Mouse (Mus musculus) hindbrain, embryonic 15.5 days (tissue): ENCODE measurements around the gene Degs2. TPM values are rescaled to one million over a fixed set of nuclear protein-coding genes. Genes with fewer than 3 reads are reported as not detected.

ENCODE experiments used
- ATAC-seq: fragments of 200-750 bp; cut with Nextera tagmentation; 2 replicates; pipeline ENCODE4 v1.8.0; 2017; ENCODE audit warnings: low read depth, moderate number of reproducible peaks, moderate TSS enrichment; ENCODE audit not compliant: low FRiP score
- H3K27ac ChIP-seq: fragments of 300-500 bp; sonication (generic); replicated peaks from 2 replicates; pipeline ENCODE4 v1.5.1; 2015; ENCODE audit warnings: mild to moderate bottlenecking, inconsistent platforms
- H3K27me3 ChIP-seq: fragments of 300-500 bp; sonication (generic); 2 replicates; pipeline ENCODE4 v1.6.1; 2015; ENCODE audit warnings: control low read depth, inconsistent platforms
- H3K36me3 ChIP-seq: fragments of 300-500 bp; sonication (generic); 2 replicates; pipeline ENCODE4 v1.6.1; 2015; ENCODE audit warnings: control low read depth, inconsistent platforms
- H3K4me1 ChIP-seq: fragments of 300-500 bp; sonication (generic); replicated peaks from 2 replicates; pipeline ENCODE4 v1.6.1; 2015; ENCODE audit warnings: control low read depth, inconsistent platforms
- H3K4me2 ChIP-seq: fragments of 300-500 bp; sonication (generic); 2 replicates; pipeline ENCODE4 v1.6.1; 2015; ENCODE audit warnings: moderate library complexity, mild to moderate bottlenecking, inconsistent platforms
- H3K4me3 ChIP-seq: fragments of 300-500 bp; sonication (generic); 2 replicates; pipeline ENCODE4 v1.5.1; 2015; ENCODE audit warnings: mild to moderate bottlenecking, inconsistent platforms
- H3K9ac ChIP-seq: fragments of 300-500 bp; sonication (generic); 2 replicates; pipeline ENCODE4 v1.6.1; 2015; ENCODE audit warnings: inconsistent platforms
- H3K9me3 ChIP-seq: fragments of 300-500 bp; sonication (generic); 2 replicates; pipeline ENCODE4 v1.6.1; 2016; ENCODE audit warnings: control low read depth, inconsistent platforms
- WGBS: fragments of 180-500 bp; shearing (Covaris S2); methylation state at CpG from one replicate; pipeline ENCODE4 v1.1.7; 2015; 5-methylcytosine and 5-hydroxymethylcytosine counted together
- polyA plus RNA-seq: library from polyadenylated mRNA; unstranded; fragments of >200 nt; fragmentation: Nextera tagmentation; extraction: Ambion mirVana; gene quantifications from 2 replicates; pipeline ENCODE4 v1.2.1, GENCODE M21; 2015

The Degs2 gene
- polyA plus RNA-seq, 1 experiment from 2014 or later = 2.4 TPM

GRCm38 (mm10) chr12:108698697-108699471 is 3.2 kb downstream of the Degs2 start:
- Histone ChIP-seq H3K9ac (no peak overlapping the region), H3K4me2 (no peak overlapping the region), H3K4me1 (peaks cover 10% of the 10 kb centered on the region), H3K36me3 (no peaks in the 10 kb centered on the region), H3K27ac (no peak overlapping the region), H3K9me3 (no peaks in the 10 kb centered on the region), H3K4me3 (no peak overlapping the region), H3K27me3 (peaks cover 29% of the 10 kb centered on the region)
- no peak for ATAC-seq
- 82% methylated on average over 11 of the region's 11 CpGs for WGBS

GRCm38 (mm10) chr12:108694223-108694622 is 7.9 kb downstream of the Degs2 start:
- no peak overlapping the region for H3K4me2 ChIP-seq
- no peak for ATAC-seq
- no peak overlapping the region for H3K27ac ChIP-seq
- H3K9ac ChIP-seq = no peak overlapping the region
- no peaks in the 10 kb centered on the region for H3K9me3 ChIP-seq
- H3K4me3 ChIP-seq = no peak overlapping the region
- no peaks in the 10 kb centered on the region for H3K27me3 ChIP-seq
- H3K36me3 ChIP-seq = no peaks in the 10 kb centered on the region
- H3K4me1 ChIP-seq = no peaks in the 10 kb centered on the region
- WGBS = 93% methylated on average over 1 of the region's 1 CpGs

GRCm38 (mm10) chr12:108693592-108693991 is 8.5 kb downstream of the Degs2 start:
- no peak overlapping the region for H3K27ac ChIP-seq
- 78% methylated on average over 2 of the region's 2 CpGs for WGBS
- H3K4me3 ChIP-seq = no peak overlapping the region
- no peaks in the 10 kb centered on the region for H3K9me3 ChIP-seq
- no peaks in the 10 kb centered on the region for H3K36me3 ChIP-seq
- no peaks in the 10 kb centered on the region for H3K4me1 ChIP-seq
- no peak overlapping the region for H3K4me2 ChIP-seq
- no peaks in the 10 kb centered on the region for H3K27me3 ChIP-seq
- H3K9ac ChIP-seq = no peak overlapping the region
- ATAC-seq = peak; percentile 15; the same call in 1 of the 2 replicates

GRCm38 (mm10) chr12:108690529-108690928 is 11.6 kb downstream of the Degs2 start:
- 81% methylated on average over 9 of the region's 9 CpGs for WGBS
- Histone ChIP-seq H3K27me3 (no peaks in the 10 kb centered on the region), H3K9ac (no peak overlapping the region), H3K4me1 (no peaks in the 10 kb centered on the region), H3K36me3 (peaks cover 13% of the 10 kb centered on the region), H3K27ac (no peak overlapping the region), H3K4me2 (no peak overlapping the region), H3K4me3 (no peak overlapping the region), H3K9me3 (no peaks in the 10 kb centered on the region)
- ATAC-seq = no peak

- H3K9me3 ChIP-seq = no peaks in the 10 kb centered on the region
- no peak overlapping the region for H3K4me2 ChIP-seq
- H3K27me3 ChIP-seq = no peaks in the 10 kb centered on the region
- no peak overlapping the region for H3K4me3 ChIP-seq
- peaks cover 16% of the 10 kb centered on the region for H3K36me3 ChIP-seq
- WGBS = 93% methylated on average over 9 of the region's 9 CpGs
- ATAC-seq = no peak
- H3K9ac ChIP-seq = no peak overlapping the region
- no peak overlapping the region for H3K27ac ChIP-seq
- H3K4me1 ChIP-seq = no peaks in the 10 kb centered on the region
These were observed 12.9 kb downstream of the Degs2 start for GRCm38 (mm10) chr12:108689167-108689566.

- Histone ChIP-seq H3K27me3 (no peaks in the 10 kb centered on the region), H3K36me3 (peaks cover 31% of the 10 kb centered on the region), H3K9me3 (no peaks in the 10 kb centered on the region), H3K4me3 (no peak overlapping the region), H3K9ac (no peak overlapping the region), H3K4me1 (no peaks in the 10 kb centered on the region), H3K4me2 (no peak overlapping the region), H3K27ac (no peak overlapping the region)
- WGBS = 68% methylated on average over 6 of the region's 6 CpGs
- ATAC-seq = no peak
These were observed 15.2 kb downstream of the Degs2 start for GRCm38 (mm10) chr12:108686926-108687325.

- Histone ChIP-seq H3K27ac (no peak overlapping the region), H3K4me2 (no peak overlapping the region), H3K9me3 (no peaks in the 10 kb centered on the region), H3K4me3 (no peak overlapping the region), H3K9ac (no peak overlapping the region), H3K27me3 (no peaks in the 10 kb centered on the region), H3K36me3 (peaks cover 33% of the 10 kb centered on the region), H3K4me1 (no peaks in the 10 kb centered on the region)
- ATAC-seq = no peak
- 78% methylated on average over 6 of the region's 6 CpGs for WGBS
These were observed 15.7 kb downstream of the Degs2 start for GRCm38 (mm10) chr12:108686463-108686862.

- Histone ChIP-seq H3K9me3 (no peaks in the 10 kb centered on the region), H3K9ac (no peak overlapping the region), H3K36me3 (peaks cover 52% of the 10 kb centered on the region), H3K27ac (no peak overlapping the region), H3K4me3 (no peak overlapping the region), H3K27me3 (no peaks in the 10 kb centered on the region), H3K4me1 (no peaks in the 10 kb centered on the region), H3K4me2 (no peak overlapping the region)
- 91% methylated on average over 13 of the region's 13 CpGs for WGBS
- ATAC-seq = no peak
These were observed 19.7 kb downstream of the Degs2 start for GRCm38 (mm10) chr12:108682240-108683023.

- Histone ChIP-seq H3K27me3 (no peaks in the 10 kb centered on the region), H3K4me2 (no peak overlapping the region), H3K4me1 (no peaks in the 10 kb centered on the region), H3K9ac (no peak overlapping the region), H3K4me3 (no peak overlapping the region), H3K36me3 (peaks cover 61% of the 10 kb centered on the region), H3K9me3 (no peaks in the 10 kb centered on the region), H3K27ac (no peak overlapping the region)
- no peak for ATAC-seq
- WGBS = 91% methylated on average over 8 of the region's 8 CpGs
These were observed 21.3 kb downstream of the Degs2 start for GRCm38 (mm10) chr12:108680861-108681260.

- no peaks in the 10 kb centered on the region for H3K27me3 ChIP-seq
- H3K27ac ChIP-seq = no peak overlapping the region
- H3K9me3 ChIP-seq = no peaks in the 10 kb centered on the region
- WGBS = 86% methylated on average over 4 of the region's 4 CpGs
- H3K4me2 ChIP-seq = no peak overlapping the region
- no peak for ATAC-seq
- no peak overlapping the region for H3K4me3 ChIP-seq
- no peaks in the 10 kb centered on the region for H3K4me1 ChIP-seq
- H3K9ac ChIP-seq = no peak overlapping the region
- peaks cover 59% of the 10 kb centered on the region for H3K36me3 ChIP-seq
These were observed 23.7 kb downstream of the Degs2 start for GRCm38 (mm10) chr12:108678366-108678765.

- Histone ChIP-seq H3K27ac (no peak overlapping the region), H3K4me3 (no peak overlapping the region), H3K36me3 (peaks cover 50% of the 10 kb centered on the region), H3K9me3 (no peaks in the 10 kb centered on the region), H3K27me3 (no peaks in the 10 kb centered on the region), H3K4me2 (no peak overlapping the region), H3K9ac (no peak overlapping the region), H3K4me1 (no peaks in the 10 kb centered on the region)
- ATAC-seq = no peak
- 95% methylated on average over 5 of the region's 5 CpGs for WGBS
These were observed 25.0 kb downstream of the Degs2 start for GRCm38 (mm10) chr12:108677116-108677515.

GRCm38 (mm10) chr12:108675614-108676401 is 26.3 kb downstream of the Degs2 start:
- H3K27me3 ChIP-seq = no peaks in the 10 kb centered on the region
- H3K4me3 ChIP-seq = no peak overlapping the region
- H3K36me3 ChIP-seq = peaks cover 44% of the 10 kb centered on the region
- ATAC-seq = no peak
- H3K9ac ChIP-seq = no peak overlapping the region
- no peak overlapping the region for H3K27ac ChIP-seq
- H3K4me1 ChIP-seq = no peaks in the 10 kb centered on the region
- 78% methylated on average over 8 of the region's 8 CpGs for WGBS
- no peaks in the 10 kb centered on the region for H3K9me3 ChIP-seq
- no peak overlapping the region for H3K4me2 ChIP-seq
